Mouse (Mus musculus) embryonic facial prominence, embryonic 12.5 days (tissue): ENCODE data around the gene Duoxa2. TPM values are rescaled to one million over a fixed set of nuclear protein-coding genes. Genes with fewer than 3 reads are reported as not detected.

Experiments
- ATAC-seq: fragments of 200-750 bp; cut with Nextera tagmentation; 2 replicates; pipeline ENCODE4 v1.8.0; 2017; ENCODE audit not compliant: insufficient number of reproducible peaks, insufficient read depth, low FRiP score, low TSS enrichment
- H3K27ac ChIP-seq: fragments of 300-500 bp; sonication (generic); 2 replicates; pipeline ENCODE4 v1.5.1; 2016; ENCODE audit warnings: mild to moderate bottlenecking
- H3K27me3 ChIP-seq: fragments of 300-500 bp; sonication (generic); 2 replicates; pipeline ENCODE4 v1.6.1; 2016; ENCODE audit warnings: mild to moderate bottlenecking, moderate library complexity
- H3K36me3 ChIP-seq: fragments of 300-500 bp; sonication (generic); 2 replicates; pipeline ENCODE4 v1.6.1; 2016; ENCODE audit warnings: mild to moderate bottlenecking
- H3K4me1 ChIP-seq: fragments of 300-500 bp; sonication (generic); 2 replicates; pipeline ENCODE4 v1.6.1; 2016
- H3K4me2 ChIP-seq: fragments of 300-500 bp; sonication (generic); replicated peaks from 2 replicates; pipeline ENCODE4 v1.6.1; 2016; ENCODE audit warnings: mild to moderate bottlenecking, moderate library complexity
- H3K4me3 ChIP-seq: fragments of 300-500 bp; sonication (generic); 2 replicates; pipeline ENCODE4 v1.5.1; 2016; ENCODE audit warnings: mild to moderate bottlenecking
- H3K9ac ChIP-seq: fragments of 300-500 bp; sonication (generic); 2 replicates; pipeline ENCODE4 v1.6.1; 2016; ENCODE audit warnings: mild to moderate bottlenecking, moderate library complexity
- H3K9me3 ChIP-seq: fragments of 300-500 bp; sonication (generic); 2 replicates; pipeline ENCODE4 v1.6.1; 2016; ENCODE audit warnings: mild to moderate bottlenecking, moderate library complexity
- WGBS: fragments of 180-500 bp; shearing (Covaris S2); methylation state at CpG from one replicate; pipeline ENCODE4 v1.1.7; 2016; 5-methylcytosine and 5-hydroxymethylcytosine counted together
- polyA plus RNA-seq: library from polyadenylated mRNA; unstranded; fragments of >200 nt; fragmentation: Nextera tagmentation; extraction: Ambion mirVana; gene quantifications from 2 replicates; pipeline ENCODE4 v1.2.1, GENCODE M21; 2016

Duoxa2 gene
- polyA plus RNA-seq, 1 experiment from 2014 or later: not detected

- Histone ChIP-seq H3K4me1 (peaks cover 26% of the 10 kb centered on the region), H3K4me2 (no peak overlapping the region), H3K9ac (no peak overlapping the region), H3K27me3 (peaks cover 97% of the 10 kb centered on the region), H3K4me3 (no peak overlapping the region), H3K9me3 (no peaks in the 10 kb centered on the region), H3K27ac (no peak overlapping the region), H3K36me3 (no peaks in the 10 kb centered on the region)
- ATAC-seq: no peak
- 7% methylated on average over 14 of the region's 14 CpGs for WGBS
Measured at GRCm38 (mm10) chr2:122299911-122300655, 1.4 kb downstream of the Duoxa2 start.

- no peaks in the 10 kb centered on the region for H3K9me3 ChIP-seq
- H3K36me3 ChIP-seq: no peaks in the 10 kb centered on the region
- peak overlapping the region; percentile 63; the same call in 1 of the 2 replicates for H3K4me2 ChIP-seq
- ATAC-seq: no peak
- peaks cover 97% of the 10 kb centered on the region for H3K27me3 ChIP-seq
- H3K4me3 ChIP-seq: no peak overlapping the region
- H3K9ac ChIP-seq: no peak overlapping the region
- WGBS: 4% methylated on average over 14 of the region's 14 CpGs
- H3K27ac ChIP-seq: no peak overlapping the region
- peaks cover 26% of the 10 kb centered on the region for H3K4me1 ChIP-seq
Measured at GRCm38 (mm10) chr2:122300656-122301020, 1.9 kb downstream of the Duoxa2 start.

GRCm38 (mm10) chr2:122301081-122301920 lies 2.6 kb downstream of the Duoxa2 start:
- peak overlapping the region; percentile 63 for H3K4me2 ChIP-seq
- peaks cover 97% of the 10 kb centered on the region for H3K27me3 ChIP-seq
- no peak; the same call in 1 of the 2 replicates for ATAC-seq
- no peak overlapping the region for H3K27ac ChIP-seq
- no peak overlapping the region for H3K9ac ChIP-seq
- WGBS: under 1% methylated on average over 48 of the region's 48 CpGs
- H3K36me3 ChIP-seq: no peaks in the 10 kb centered on the region
- peak overlapping the region; percentile 34 for H3K4me3 ChIP-seq
- no peaks in the 10 kb centered on the region for H3K9me3 ChIP-seq
- H3K4me1 ChIP-seq: peaks cover 26% of the 10 kb centered on the region

DNA sequence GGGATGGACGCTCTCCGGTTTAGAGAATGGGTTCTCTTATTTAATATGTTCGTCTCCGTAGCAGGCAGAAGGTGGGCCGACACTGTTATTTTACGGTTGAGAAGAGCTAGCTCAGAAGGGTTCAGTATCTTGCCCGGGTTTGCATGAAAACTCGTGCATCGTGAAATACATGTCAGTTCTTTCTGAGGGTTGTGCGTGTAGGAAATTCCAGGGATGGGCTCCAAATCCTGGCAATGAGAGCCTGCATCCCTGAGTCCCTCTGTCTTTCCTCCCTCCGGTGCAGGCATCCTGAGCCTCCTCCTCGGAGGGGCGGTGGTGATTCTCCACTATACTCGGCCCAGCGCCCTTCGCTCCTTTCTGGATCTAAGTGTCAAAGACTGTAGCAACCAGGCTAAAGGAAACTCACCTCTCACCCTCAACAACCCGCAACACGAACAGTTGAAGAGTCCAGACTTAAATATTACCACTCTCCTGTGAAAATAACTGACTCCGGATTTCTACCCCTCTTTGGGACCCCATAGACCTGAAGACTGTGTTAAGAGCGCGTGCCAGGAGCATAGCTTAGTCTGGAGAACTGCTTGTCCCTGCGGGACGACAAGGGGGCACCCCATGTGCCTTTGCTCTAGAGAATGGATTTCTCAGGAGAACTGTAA lies 3.3 kb downstream of the Duoxa2 start:
- ATAC-seq: no peak
- H3K36me3 ChIP-seq: no peaks in the 10 kb centered on the region
- peaks cover 97% of the 10 kb centered on the region for H3K27me3 ChIP-seq
- H3K9me3 ChIP-seq: no peaks in the 10 kb centered on the region
- peak overlapping the region; percentile 34 for H3K4me3 ChIP-seq
- H3K9ac ChIP-seq: no peak overlapping the region
- peaks cover 26% of the 10 kb centered on the region for H3K4me1 ChIP-seq
- H3K27ac ChIP-seq: no peak overlapping the region
- H3K4me2 ChIP-seq: peak overlapping the region; percentile 63
- 8% methylated on average over 23 of the region's 23 CpGs for WGBS

DNA sequence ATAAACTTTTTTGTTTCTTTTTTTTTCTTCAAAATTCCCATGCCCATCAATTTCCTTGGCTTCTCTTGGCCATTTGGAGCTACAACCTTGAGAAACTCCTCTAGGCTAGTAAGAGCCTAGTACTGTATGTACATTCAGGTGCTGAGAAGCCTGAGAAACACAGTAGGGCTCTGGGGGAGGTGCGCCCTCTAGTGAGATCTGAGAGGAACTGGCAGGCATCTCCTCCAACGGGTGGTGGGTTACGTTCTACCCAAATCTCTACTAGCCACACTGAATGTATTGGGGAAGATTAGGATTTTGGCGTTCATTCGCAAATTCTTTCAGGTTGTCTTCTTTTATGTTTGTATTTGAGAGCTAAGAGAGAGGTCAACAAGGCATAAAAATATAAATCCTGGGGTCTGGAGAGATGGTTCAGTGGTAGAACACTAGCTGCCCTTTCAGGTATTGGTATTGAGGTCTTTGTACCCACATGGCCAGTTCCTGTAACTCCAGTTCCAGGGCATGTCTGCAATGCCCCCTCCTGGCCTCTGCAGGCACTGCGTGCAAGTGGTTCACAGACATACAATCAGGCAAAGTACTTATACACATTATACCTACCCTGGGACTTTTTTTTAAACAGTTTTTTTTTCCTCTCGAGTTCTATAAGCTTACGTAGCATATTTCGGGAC lies 4.0 kb downstream of the Duoxa2 start:
- H3K27ac ChIP-seq: no peak overlapping the region
- ATAC-seq: no peak; the same call in 1 of the 2 replicates
- no peak overlapping the region for H3K4me2 ChIP-seq
- no peaks in the 10 kb centered on the region for H3K9me3 ChIP-seq
- 11% methylated on average over 9 of the region's 9 CpGs for WGBS
- H3K36me3 ChIP-seq: no peaks in the 10 kb centered on the region
- peaks cover 96% of the 10 kb centered on the region for H3K27me3 ChIP-seq
- H3K9ac ChIP-seq: no peak overlapping the region
- H3K4me1 ChIP-seq: peaks cover 20% of the 10 kb centered on the region
- H3K4me3 ChIP-seq: no peak overlapping the region

DNA sequence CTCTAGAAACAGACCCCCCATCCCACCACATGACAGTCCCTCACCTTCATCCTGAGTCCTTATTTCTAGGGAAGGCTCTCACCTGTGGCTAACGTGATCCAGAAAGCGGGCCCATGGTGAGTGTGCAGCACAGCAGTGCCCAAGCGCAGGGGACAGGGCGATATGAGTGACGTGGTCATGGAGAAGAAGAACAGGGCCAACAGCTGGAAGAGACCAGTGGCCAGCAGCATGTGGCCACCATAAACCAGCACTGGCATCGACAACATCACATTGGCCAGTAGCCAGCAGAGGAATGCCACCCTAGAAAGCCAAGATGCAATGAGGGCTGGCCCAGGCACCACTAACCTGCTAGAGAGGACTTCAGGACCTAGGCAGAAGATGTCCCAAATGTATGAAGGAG lies 5.8 kb downstream of the Duoxa2 start:
- ATAC-seq: no peak
- no peaks in the 10 kb centered on the region for H3K36me3 ChIP-seq
- WGBS: 85% methylated on average over 6 of the region's 6 CpGs
- peaks cover 85% of the 10 kb centered on the region for H3K27me3 ChIP-seq
- H3K4me2 ChIP-seq: no peak overlapping the region
- no peaks in the 10 kb centered on the region for H3K9me3 ChIP-seq
- no peak overlapping the region for H3K4me3 ChIP-seq
- no peak overlapping the region for H3K9ac ChIP-seq
- peaks cover 10% of the 10 kb centered on the region for H3K4me1 ChIP-seq
- H3K27ac ChIP-seq: no peak overlapping the region

DNA sequence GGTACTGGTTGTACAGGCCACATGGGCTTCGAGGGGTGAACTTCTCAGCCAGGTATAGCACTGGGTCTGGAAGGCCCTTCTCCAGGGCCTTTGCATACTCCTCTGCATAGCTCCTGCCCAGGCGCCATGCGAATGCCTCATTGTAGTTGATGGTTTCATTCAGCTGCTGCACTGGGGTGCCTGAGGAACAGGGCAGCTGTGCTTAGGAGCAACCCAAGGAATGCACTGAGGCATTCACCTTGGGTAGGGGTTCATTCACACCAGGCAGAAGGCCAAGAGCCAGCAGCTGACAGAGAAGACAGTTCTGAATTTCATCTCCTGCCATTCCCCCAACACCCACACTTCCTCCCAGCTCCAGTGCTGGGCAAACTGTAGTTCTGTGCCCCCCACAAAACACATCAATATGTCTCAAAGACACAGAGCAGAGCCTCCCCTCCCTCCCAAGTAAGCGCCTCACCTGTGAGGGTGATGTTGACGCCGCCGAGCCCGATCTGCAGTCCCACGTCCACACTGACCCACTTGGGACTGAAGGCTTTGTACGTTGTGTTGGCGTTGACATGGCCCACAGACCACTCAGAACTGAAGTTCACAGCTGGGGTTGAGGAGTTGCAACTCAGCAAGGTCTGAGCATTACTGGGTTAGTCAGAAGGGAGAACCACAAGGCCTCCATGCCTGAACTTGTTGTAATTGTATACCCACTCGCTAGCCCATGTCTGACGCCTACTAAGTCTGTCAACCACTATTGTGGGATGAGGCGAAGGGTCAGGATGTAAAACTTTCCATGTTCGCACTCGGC lies 6.6 kb downstream of the Duoxa2 start:
- Histone ChIP-seq H3K27ac (no peak overlapping the region), H3K9ac (no peak overlapping the region), H3K36me3 (no peaks in the 10 kb centered on the region), H3K27me3 (peaks cover 78% of the 10 kb centered on the region), H3K9me3 (no peaks in the 10 kb centered on the region), H3K4me3 (no peak overlapping the region), H3K4me1 (peaks cover 10% of the 10 kb centered on the region), H3K4me2 (no peak overlapping the region)
- no peak for ATAC-seq
- 82% methylated on average over 16 of the region's 16 CpGs for WGBS

DNA sequence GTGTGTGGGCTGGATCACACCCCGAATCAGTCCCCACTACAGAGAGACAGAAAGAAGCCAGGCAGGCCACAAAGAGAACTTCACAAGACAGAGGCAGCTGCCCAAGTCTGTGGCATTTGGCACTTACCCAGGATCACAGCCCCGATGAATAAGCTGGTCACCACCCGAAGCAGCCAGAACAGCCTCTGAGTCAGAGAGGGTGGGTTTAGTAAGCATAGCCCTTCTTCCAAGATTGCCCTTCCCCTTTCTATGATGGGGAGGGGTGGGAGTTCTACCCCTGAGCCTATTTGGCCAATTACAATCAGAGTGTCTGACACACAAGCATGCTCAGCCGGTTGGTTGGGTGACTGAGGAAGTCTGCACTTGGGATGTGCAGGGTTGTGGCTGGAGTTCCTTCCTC lies 7.5 kb downstream of the Duoxa2 start:
- H3K9ac ChIP-seq: no peak overlapping the region
- no peak overlapping the region for H3K27ac ChIP-seq
- H3K4me1 ChIP-seq: peaks cover 7% of the 10 kb centered on the region
- no peaks in the 10 kb centered on the region for H3K36me3 ChIP-seq
- no peak overlapping the region for H3K4me3 ChIP-seq
- H3K27me3 ChIP-seq: peaks cover 76% of the 10 kb centered on the region
- H3K4me2 ChIP-seq: no peak overlapping the region
- ATAC-seq: no peak
- 66% methylated on average over 4 of the region's 4 CpGs for WGBS
- H3K9me3 ChIP-seq: no peaks in the 10 kb centered on the region

DNA sequence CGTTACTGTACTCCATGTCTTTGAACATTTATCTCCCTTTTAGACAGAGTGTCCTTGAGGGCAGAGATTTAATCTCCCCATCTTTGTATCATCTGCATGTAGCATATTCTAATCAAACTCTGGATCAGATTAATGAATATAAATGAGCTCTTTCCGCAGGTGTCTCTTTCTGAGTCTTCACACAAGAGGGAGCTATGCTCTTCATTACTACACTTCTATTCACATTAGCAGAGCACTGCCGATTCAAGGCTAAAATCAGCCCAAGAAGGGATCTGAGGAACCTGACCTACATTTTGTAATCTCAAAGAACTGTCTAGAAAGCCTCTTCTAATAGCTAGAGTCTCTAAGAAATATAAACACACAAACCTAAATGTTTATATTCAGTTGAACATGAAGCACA lies 10.9 kb downstream of the Duoxa2 start:
- no peak overlapping the region for H3K9ac ChIP-seq
- WGBS: 50% methylated on average over 3 of the region's 3 CpGs
- H3K27me3 ChIP-seq: peaks cover 74% of the 10 kb centered on the region
- peaks cover 4% of the 10 kb centered on the region; the same call in 1 of the 2 replicates for H3K4me1 ChIP-seq
- H3K4me3 ChIP-seq: no peak overlapping the region
- H3K27ac ChIP-seq: no peak overlapping the region
- H3K36me3 ChIP-seq: no peaks in the 10 kb centered on the region
- ATAC-seq: no peak
- no peaks in the 10 kb centered on the region for H3K9me3 ChIP-seq
- no peak overlapping the region for H3K4me2 ChIP-seq

DNA sequence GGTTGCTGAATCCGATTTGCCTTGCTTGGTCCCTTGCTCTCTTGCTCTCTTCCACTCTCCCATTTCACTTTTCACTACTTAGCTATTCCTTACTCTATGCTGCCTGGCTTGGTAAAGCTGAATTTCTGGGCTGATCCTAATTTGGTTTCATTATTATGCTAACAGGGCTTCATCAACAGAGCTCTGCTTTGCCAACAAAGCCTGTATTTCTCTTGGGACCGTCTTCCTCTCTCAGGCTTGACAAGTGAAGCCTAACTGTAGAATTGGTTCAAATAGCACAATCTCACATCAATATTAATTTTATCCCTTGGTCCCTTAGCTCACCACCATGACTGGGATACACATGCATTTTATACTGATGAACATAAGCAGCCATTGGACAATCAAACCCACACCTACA lies 12.9 kb downstream of the Duoxa2 start:
- H3K4me3 ChIP-seq: no peak overlapping the region
- no peak overlapping the region for H3K4me2 ChIP-seq
- H3K9me3 ChIP-seq: no peaks in the 10 kb centered on the region
- peaks cover 66% of the 10 kb centered on the region for H3K27me3 ChIP-seq
- no peak for ATAC-seq
- H3K27ac ChIP-seq: no peak overlapping the region
- 54% methylated on average over 2 of the region's 2 CpGs for WGBS
- no peaks in the 10 kb centered on the region for H3K36me3 ChIP-seq
- H3K9ac ChIP-seq: no peak overlapping the region
- peaks cover 4% of the 10 kb centered on the region; the same call in 1 of the 2 replicates for H3K4me1 ChIP-seq
